Mouse (Mus musculus): ENCODE measurements around the gene Lsm4.

DNA sequence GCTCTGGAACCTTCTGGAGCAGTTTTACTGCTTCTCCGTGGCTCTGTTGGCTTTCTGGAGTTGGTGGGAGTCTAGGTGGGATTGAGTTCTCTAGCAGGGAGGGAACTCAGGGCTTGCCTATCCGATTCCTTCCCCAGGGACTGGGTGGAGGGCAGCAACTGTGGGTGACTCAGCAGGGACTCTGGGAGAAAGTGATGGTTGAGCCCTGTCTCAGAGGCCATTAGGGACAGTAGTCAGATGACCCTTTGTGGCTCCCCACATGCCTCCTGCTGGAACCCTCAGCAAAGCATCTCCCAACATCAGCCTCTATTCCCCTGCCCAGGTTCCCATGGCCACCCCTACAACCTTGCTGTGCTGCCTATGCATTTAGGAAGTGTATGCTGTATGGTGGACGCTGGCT lies 30.0 kb upstream of the Lsm4 start:
- no peak for TF ChIP-seq CTCF (IDR thresholded peaks at IDR 0.05; ENCODE audit: low read depth, low read length)
- no peak for TF ChIP-seq POLR2A (IDR thresholded peaks at IDR 0.05; ENCODE audit: extremely low read depth, insufficient read depth, low read length)

Data from liver, adult 2 months (tissue).